Mouse (Mus musculus): ENCODE measurements around the gene Nebl. TPM values are rescaled to one million over a fixed set of nuclear protein-coding genes. Genes with fewer than 3 reads are reported as not detected.
A peak's percentile ranks its signal among the peaks of the same experiment; 100 is the strongest.

The Nebl gene
- polyA plus RNA-seq, 1 experiment from 2014 or later, result 168 TPM

GRCm38 (mm10) chr2:17710083-17710482, 21.2 kb downstream of the Nebl start:
- no peak for DNase-seq (ENCODE audit: low spot score)

- no peak for DNase-seq (ENCODE audit: low spot score)
Measured at GRCm38 (mm10) chr2:17705964-17706363, 25.3 kb downstream of the Nebl start.

DNA sequence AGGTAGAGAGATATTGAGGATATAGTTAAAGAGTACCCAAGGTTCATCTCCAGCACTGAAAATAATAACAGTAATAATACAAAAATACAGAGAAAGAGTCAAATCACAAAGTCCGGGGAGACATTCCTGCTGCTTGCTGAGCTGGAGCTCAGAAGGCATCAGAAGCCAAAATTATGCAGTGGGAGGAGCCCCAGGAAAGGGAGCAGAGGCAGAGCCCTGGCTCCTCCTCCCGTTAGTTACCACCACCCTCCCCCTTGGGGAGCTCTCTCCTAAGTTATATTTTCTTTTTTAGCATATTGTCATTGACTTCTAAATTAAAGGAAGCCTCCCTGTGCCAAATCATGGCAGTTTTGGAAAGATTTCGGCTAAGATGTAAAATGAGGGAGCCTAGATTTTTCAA, 25.8 kb downstream of the Nebl start:
- DNase-seq (ENCODE audit: low spot score), result no peak

- DNase-seq (ENCODE audit: low spot score), result no peak
Measured at GRCm38 (mm10) chr2:17703170-17703512, 28.1 kb downstream of the Nebl start.

DNA sequence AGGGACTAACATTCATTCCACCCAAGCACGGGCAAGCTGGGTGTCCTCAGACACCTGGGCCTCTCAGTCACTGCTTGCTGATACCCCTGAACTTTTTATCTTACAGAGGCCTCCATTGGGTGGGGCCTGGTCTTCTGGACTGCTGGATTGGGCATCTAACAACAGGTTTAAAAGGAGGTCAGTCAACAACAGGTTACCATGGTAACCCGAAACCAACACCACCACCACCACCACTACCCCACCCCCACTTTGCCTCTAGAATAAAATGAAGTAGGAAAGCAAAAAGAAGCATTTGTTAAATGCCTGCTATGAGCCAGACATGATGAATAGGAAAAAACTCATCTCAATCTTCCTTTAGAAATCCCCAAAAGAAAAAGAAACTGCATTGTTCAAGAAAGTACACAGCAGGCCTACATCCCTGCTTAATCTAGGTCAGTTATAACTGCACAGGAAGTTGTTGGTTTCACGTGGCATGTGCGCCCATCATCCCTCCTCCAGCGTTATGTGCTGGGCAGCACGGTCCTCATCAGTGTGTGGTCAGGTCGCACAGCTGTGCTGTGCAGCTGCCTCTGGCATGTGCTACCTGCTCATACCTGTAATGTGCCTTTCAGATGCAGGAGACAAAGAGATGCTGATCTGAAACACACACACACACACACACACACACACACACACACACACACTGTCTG, 28.6 kb downstream of the Nebl start:
- DNase-seq (ENCODE audit: low spot score), result peak; percentile 69

DNA sequence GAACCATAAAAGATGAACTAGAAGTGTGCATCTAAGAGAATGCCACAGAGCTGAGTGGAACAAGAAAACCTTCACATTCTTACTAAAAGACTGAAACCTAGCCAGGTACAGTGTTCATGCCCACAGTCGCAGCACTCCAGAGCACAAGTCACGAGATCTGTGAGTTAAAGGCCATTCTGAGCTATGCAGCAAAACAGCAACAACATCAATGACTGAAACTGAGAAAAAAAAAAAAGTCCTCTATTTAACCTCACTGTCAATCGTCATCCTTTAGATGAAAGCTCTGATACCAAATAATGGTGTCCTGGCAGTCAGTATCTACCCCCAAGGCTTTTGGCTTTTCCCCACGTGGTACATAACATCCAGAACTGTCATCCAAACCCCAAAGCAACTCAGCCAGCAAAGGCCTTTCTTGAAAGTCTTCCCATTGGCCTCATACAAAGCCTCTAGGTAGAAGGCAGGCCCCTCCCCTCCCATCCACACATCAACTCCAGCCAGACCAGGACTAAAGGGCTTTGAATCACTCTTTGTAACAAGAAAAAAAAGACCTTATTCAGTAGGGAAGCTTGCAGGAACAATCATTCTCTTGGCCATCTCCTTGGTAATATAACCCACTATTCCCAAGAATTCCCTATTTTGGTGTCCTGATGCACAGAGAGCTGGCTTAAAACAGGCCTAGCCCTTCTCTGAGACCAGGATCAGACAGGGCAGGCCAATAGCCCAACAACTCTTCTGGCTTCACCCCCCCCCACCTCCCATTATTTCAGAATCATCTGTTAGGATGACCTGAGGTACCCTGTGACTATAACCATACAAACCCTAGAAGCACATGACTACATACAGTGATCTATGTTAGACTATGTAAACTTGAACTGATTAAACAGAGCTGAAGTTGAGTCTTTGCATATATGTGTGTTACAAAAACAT, 32.8 kb downstream of the Nebl start:
- DNase-seq (ENCODE audit: low spot score), result no peak

DNA sequence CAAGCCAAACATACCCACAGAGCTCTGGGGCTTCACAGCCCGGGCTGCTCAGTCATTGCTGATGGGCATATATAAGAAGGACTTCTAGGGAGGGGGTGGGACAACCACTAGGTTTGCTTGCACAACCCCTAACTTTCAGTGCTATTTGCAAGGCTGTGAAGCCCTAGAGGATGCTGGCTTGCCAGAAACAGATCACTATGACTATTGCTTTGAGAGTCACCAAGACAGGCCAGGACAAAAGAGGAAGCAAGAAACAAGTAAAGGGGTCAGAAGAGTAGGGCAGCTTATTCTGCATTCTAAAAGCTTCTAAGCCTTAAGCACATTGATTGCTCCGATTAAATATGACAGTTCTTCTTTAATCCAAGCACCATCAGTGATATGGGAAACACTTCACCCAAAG, 38.3 kb downstream of the Nebl start:
- DNase-seq (ENCODE audit: low spot score), result no peak

DNA sequence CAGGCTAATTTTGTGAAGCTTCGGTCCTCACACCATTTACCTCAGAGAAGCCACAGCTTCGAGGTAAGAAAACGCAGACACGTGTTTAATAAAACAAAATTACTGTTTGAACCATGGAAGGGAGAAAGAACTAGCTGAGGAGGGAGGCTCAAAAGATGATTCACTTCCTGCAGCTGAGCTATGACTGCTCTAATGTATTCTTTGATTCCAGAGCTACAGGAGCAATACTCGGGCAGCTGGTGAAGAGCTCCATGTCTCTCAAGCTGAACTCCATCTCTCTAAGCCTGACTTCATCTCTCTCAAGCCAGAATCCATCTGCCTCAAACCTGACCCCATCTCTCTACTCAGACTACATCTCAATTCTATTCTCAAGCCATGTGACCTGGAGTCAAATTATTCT, 41.0 kb downstream of the Nebl start:
- DNase-seq (ENCODE audit: low spot score), result no peak

DNA sequence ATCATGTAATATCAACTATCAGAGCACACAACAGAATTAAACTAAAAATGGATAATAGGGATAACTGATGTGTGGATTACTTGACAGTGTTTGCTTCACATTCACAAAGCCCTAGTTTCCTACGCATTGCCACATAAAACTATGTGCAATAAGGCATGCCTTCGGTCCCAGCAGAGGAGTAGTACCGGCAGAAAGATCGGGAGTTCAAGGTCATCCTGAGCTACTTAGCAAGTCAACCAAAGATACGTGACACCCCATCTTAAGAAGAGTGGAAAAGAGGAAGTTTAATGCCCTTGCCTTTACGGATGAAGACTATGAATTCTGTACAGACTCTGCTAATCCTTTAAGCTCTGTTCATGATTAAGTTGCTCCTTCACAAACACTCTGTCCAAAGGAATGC, 44.1 kb downstream of the Nebl start:
- DNase-seq (ENCODE audit: low spot score), result no peak

DNA sequence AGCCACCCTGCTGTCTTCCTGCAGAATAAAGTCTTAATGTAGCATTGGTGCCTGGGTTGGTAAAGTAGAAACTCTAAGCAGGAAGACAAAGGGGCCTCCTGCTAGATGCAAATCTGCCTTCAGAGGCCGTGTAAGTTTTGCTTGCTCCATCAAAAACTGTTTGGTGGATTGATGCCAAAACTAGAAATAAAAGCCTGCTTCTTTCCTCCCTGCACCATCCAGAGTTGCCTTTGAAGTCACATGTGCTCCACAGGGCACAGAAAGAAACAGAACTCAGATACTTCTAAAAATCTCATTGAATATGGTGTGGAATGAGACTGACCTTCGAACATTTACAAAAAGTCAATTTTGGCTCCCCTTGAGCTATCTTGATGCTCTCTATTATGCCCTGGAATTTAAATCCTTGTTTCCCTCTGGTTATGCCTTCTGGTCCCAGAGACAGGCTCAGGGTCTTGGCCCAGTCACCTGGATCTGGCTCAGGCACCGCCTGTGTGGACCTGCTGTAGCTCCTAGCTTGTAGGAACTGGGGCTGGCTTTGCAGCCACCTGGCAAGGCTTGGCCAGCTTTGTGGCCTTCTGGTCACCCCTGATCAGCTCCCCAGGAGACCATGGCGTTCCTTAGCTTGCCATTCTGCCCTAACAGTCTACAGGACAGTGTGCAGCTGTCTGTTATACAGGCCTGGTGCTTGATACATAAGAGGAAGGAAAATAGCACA, 47.8 kb downstream of the Nebl start:
- no peak for DNase-seq (ENCODE audit: low spot score)

DNA sequence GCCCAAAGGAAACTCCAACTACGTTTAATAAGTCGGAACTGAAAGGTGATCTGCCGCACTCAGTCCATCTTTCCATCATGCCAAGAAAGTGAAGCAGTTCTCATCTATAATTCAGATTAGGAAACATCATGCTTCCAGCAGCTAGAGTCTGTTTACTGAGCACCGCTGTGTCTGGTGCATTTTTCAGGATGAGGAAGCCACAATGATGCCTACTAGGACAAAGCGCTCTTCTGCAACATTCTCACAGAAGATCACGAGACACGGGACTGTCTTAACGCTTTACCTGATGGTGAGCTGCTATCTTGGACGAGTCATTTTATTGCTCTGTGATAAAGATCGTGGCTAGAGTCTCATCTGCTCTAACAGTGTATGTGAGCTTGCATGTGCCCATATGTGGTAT, 59.1 kb downstream of the Nebl start:
- DNase-seq (ENCODE audit: low spot score), result no peak

DNA sequence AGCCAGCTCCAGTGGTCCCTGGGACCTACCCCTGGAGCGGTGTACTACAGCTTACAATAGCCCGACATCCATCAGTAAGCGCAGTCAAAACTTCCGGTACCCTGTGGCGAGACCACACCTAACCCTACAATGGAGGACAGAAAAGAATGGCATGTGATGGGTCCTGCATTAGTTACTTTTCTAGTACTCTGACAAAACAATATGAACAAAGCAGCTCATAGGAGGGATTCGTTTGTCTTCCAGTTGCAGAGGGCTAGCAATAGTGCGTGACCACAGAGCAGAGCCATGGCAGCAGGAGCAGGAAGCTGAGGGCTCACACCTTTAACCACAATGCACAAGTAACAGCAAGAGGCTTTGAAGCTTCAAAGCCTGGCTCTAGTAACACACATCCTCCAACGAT, 59.7 kb downstream of the Nebl start:
- peak; percentile 43 for DNase-seq (ENCODE audit: low spot score)

DNA sequence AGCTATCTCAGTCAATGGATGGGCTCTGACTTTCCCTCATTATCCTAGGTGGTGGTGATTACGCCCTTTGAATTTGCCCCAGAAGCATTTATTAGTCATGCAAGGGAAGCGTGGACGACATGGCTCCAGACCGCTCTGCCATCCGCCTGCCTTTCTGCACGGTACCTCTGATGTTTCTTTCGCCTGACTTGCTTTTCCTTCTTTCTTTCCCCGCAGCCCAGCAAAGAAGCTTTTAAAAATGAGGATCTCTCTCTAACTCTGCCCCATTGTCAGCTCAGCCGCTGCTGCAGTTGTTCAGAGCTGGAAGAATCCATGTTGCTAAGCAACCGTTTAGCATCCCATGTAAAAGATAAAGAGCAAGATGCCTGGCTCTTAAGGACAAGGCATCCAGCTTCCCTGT, 61.3 kb downstream of the Nebl start:
- no peak for DNase-seq (ENCODE audit: low spot score)

GRCm38 (mm10) chr2:17669000-17669399, 62.3 kb downstream of the Nebl start:
- DNase-seq (ENCODE audit: low spot score), result no peak

- no peak for DNase-seq (ENCODE audit: low spot score)
Measured at GRCm38 (mm10) chr2:17658176-17658575, 73.1 kb downstream of the Nebl start.

DNA sequence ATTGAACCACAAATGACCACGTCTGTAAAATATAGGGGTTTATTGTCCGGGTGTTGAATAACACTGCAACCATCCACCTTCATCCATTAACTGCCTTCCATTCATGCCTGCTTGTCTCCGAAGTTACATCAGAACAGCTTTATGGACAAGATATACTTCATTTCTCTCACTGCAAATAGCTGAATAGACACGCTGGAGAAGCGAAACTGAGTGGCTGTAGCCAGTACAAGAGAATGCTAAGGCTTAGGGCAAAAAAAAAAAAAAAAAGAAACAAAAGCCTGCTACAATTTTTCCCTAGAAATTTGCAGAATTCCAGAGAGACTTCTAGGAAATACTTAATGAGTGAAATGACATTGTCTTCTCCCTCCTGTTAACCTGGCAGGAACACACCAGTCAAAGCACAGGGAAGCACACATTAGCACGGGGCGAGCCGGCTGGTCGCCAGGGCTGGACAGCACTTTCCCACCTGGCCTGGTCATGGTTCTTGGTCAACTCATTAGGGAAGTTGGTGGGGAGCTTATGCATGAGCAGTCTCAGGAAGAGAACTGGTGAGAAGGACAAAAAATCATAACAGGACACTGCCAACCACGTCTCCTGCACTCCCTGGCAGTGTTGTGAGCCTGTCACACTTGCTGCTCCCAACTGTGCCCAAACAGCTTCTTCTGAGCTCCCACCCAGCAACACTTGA, 81.0 kb downstream of the Nebl start:
- no peak for DNase-seq (ENCODE audit: low spot score)

- DNase-seq (ENCODE audit: low spot score), result no peak
Measured at GRCm38 (mm10) chr2:17649728-17650127, 81.5 kb downstream of the Nebl start.

- peak; percentile 61 for DNase-seq (ENCODE audit: low spot score)
Measured at GRCm38 (mm10) chr2:17644282-17645262, 86.7 kb downstream of the Nebl start.

GRCm38 (mm10) chr2:17643869-17644268, 87.4 kb downstream of the Nebl start:
- DNase-seq (ENCODE audit: low spot score), result no peak

DNA sequence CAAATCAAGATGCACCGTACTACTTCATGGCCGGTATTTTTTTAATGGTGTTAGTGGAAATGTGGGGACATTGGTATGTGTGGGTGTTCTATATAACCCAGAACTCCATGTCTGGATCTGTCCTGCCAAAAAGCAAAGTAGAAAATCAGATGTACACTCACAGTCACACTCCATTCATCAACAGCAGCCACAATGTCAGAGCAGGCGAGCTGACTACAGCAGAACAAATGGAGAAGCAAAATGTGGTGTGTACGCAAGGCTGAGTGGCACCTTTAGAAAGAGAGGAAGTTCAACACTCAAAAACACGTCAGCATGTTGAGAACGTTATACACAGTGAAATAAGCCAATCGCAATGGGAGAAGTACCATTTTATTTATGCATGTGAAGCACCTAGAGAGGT, 88.5 kb downstream of the Nebl start:
- DNase-seq (ENCODE audit: low spot score), result no peak
